Mouse (Mus musculus) lung, postnatal 0 days (tissue): ENCODE data around the gene Tmem178b. TPM values are rescaled to one million over a fixed set of nuclear protein-coding genes. Genes with fewer than 3 reads are reported as not detected.

Source experiments
- ATAC-seq: fragments of 200-750 bp; cut with Nextera tagmentation; 2 replicates; pipeline ENCODE4 v1.8.0; 2017; ENCODE audit warnings: moderate library complexity
- DNase-seq: peaks from one replicate; pipeline ENCODE4 v3.0.0-alpha.2; 2016; ENCODE audit warnings: low spot score
- H3K27ac ChIP-seq: fragments of 300-500 bp; sonication (generic); 2 replicates; pipeline ENCODE4 v1.5.1; 2014; ENCODE audit warnings: antibody characterized with exemption, mild to moderate bottlenecking, low read length, mixed read lengths
- H3K27me3 ChIP-seq: fragments of 300-500 bp; sonication (generic); replicated peaks from 2 replicates; pipeline ENCODE4 v1.6.1; 2014; ENCODE audit warnings: low read length, mixed read lengths; ENCODE audit not compliant: insufficient read depth
- H3K36me3 ChIP-seq: fragments of 300-500 bp; sonication (generic); 2 replicates; pipeline ENCODE4 v1.6.1; 2014; ENCODE audit warnings: low read length, mixed read lengths; ENCODE audit not compliant: insufficient read depth
- H3K4me1 ChIP-seq: fragments of 300-500 bp; sonication (generic); 2 replicates; pipeline ENCODE4 v1.6.1; 2014; ENCODE audit warnings: antibody characterized with exemption, low read depth, low read length, mixed read lengths; ENCODE audit not compliant: insufficient read depth
- H3K4me2 ChIP-seq: fragments of 300-500 bp; sonication (generic); replicated peaks from 2 replicates; pipeline ENCODE4 v1.6.1; 2014; ENCODE audit warnings: low read depth, mild to moderate bottlenecking, low read length, moderate library complexity, mixed read lengths
- H3K4me3 ChIP-seq: fragments of 300-500 bp; sonication (generic); 2 replicates; pipeline ENCODE4 v1.5.1; 2014; ENCODE audit warnings: low read depth, low read length
- H3K9ac ChIP-seq: fragments of 300-500 bp; sonication (generic); replicated peaks from 2 replicates; pipeline ENCODE4 v1.6.1; 2014; ENCODE audit warnings: low read depth, mild to moderate bottlenecking
- H3K9me3 ChIP-seq: fragments of 300-500 bp; sonication (generic); 2 replicates; pipeline ENCODE4 v1.6.1; 2016; ENCODE audit warnings: low read length, mixed read lengths
- CTCF ChIP-seq: IDR thresholded peaks from 2 replicates; pipeline ENCODE4 v1.5.1; 2016; ENCODE audit warnings: antibody characterized with exemption, mild to moderate bottlenecking
- EP300 ChIP-seq: IDR thresholded peaks from 2 replicates; pipeline ENCODE4 v1.6.1; 2016; ENCODE audit warnings: antibody characterized with exemption, mild to moderate bottlenecking, control low read depth
- WGBS: fragments of 180-500 bp; shearing (Covaris S2); extraction: QIAGEN DNeasy Blood & Tissue Kit; methylation state at CpG from one replicate; pipeline ENCODE4 v1.1.7; 2014; 5-methylcytosine and 5-hydroxymethylcytosine counted together
- polyA plus RNA-seq: library from polyadenylated mRNA; unstranded; fragments of >200 nt; fragmentation: Nextera tagmentation; extraction: Ambion mirVana; gene quantifications from 2 replicates; pipeline ENCODE4 v1.2.1, GENCODE M21; 2015

Tmem178b gene
- polyA plus RNA-seq, 1 experiment from 2014 or later: 0.10 TPM

- ATAC-seq (no peak), DNase-seq (peak; percentile 16)
- no peak overlapping the region for H3K27ac ChIP-seq
- TF ChIP-seq CTCF: peak; percentile 37
- TF ChIP-seq EP300: no peak
- H3K9me3 ChIP-seq: no peaks in the 10 kb centered on the region
- H3K27me3 ChIP-seq: peaks cover 37% of the 10 kb centered on the region
- H3K4me3 ChIP-seq: peak overlapping the region; percentile 40
- no peak overlapping the region for H3K9ac ChIP-seq
- no peaks in the 10 kb centered on the region for H3K36me3 ChIP-seq
- under 1% methylated on average over 28 of the region's 28 CpGs for WGBS
- H3K4me2 ChIP-seq: peak overlapping the region; percentile 75
- peaks cover 12% of the 10 kb centered on the region; the same call in 1 of the 2 replicates for H3K4me1 ChIP-seq
Measured at GRCm38 (mm10) chr6:39870271-39871135, 2.6 kb upstream of the Tmem178b start.

DNA sequence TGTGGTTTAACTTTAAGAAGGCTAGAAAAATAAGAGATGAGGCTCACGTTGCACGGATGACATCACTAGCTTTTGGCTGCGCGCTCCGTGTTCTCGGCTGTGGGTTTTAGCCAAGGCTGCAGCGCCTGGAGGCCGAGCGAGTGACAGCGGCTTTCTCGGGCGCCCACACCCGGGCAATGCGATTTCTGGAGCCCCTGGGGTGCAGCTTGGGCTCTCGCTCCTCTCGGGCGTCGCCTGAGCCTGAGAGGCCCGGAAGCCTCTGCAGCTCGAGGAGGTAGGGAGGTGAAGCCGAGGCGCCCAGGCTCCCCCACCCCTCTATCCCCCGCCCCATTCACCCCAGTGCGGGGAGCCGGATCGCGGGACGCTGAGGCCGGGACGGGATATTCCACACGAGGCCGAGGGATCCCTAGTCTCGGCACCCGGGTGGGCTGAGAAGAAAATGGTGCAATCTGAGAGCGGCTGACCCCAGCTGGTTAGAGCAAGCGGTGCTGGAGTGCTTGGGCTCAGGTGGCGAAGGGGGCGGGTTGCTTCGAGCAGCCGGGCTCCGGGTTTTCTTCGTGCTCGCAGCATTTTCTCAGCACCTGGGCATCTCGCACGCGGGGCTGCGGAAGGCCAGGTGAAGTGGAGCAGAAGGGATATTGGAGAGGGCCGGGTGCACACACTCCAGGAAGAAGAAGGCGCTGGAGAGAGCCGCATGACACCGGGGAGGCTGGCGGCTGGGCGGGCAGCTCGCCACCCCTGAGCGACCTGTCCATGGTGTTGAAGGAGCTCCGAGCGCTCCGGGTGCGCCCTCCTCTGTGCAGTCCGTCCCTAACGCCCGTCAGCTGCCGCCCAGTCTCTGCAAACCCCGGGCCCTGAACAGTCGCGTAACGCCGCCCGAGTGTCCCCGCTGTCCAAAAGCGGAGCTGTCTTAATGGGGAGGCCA, 1.4 kb upstream of the Tmem178b start:
- H3K4me3 ChIP-seq: peak overlapping the region; percentile 40
- peak overlapping the region; percentile 75 for H3K4me2 ChIP-seq
- H3K27me3 ChIP-seq: peaks cover 37% of the 10 kb centered on the region
- H3K9me3 ChIP-seq: no peaks in the 10 kb centered on the region
- ATAC-seq: peak; percentile 87
- TF ChIP-seq CTCF (no peak), EP300 (no peak)
- peak; percentile 56 for DNase-seq
- no peaks in the 10 kb centered on the region for H3K36me3 ChIP-seq
- peaks cover 12% of the 10 kb centered on the region; the same call in 1 of the 2 replicates for H3K4me1 ChIP-seq
- no peak overlapping the region for H3K27ac ChIP-seq
- under 1% methylated on average over 70 of the region's 71 CpGs for WGBS
- H3K9ac ChIP-seq: no peak overlapping the region

GRCm38 (mm10) chr6:39872306-39872900, 668 bp upstream of the Tmem178b start:
- Histone ChIP-seq H3K27ac (no peak overlapping the region), H3K9me3 (no peaks in the 10 kb centered on the region), H3K9ac (no peak overlapping the region), H3K4me2 (peak overlapping the region; percentile 75), H3K27me3 (peaks cover 37% of the 10 kb centered on the region), H3K4me3 (peak overlapping the region; percentile 40), H3K36me3 (no peaks in the 10 kb centered on the region), H3K4me1 (peaks cover 12% of the 10 kb centered on the region; the same call in 1 of the 2 replicates)
- no peak for TF ChIP-seq EP300
- no peak for TF ChIP-seq CTCF
- WGBS: 1% methylated on average over 39 of the region's 39 CpGs
- ATAC-seq (0 out of 2 replicates have a peak, but pooled peaks have one; percentile 9), DNase-seq (no peak)

DNA sequence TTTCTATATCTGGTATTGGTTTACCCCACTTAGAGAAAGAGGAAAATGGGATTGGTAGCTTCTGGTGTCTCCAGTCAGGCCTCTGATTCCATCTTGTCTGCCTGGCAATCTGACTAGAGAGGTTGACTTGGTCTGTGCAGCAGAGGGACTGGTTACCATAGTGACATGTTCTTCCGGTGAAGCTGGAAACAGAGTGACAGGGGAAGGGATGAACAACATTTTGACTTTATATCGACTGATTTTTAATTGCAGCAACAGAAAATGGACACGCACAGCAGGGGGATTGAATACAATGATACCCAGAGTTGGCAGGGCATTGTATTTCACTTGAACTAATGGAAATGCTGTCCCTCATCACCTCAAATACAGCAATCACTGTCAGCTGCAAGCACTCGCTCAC, 2.1 kb downstream of the Tmem178b start:
- peaks cover 37% of the 10 kb centered on the region for H3K27me3 ChIP-seq
- 47% methylated on average over 4 of the region's 4 CpGs for WGBS
- H3K9me3 ChIP-seq: no peaks in the 10 kb centered on the region
- ATAC-seq (no peak), DNase-seq (no peak)
- no peak overlapping the region for H3K4me2 ChIP-seq
- no peak overlapping the region for H3K4me3 ChIP-seq
- H3K4me1 ChIP-seq: peaks cover 12% of the 10 kb centered on the region; the same call in 1 of the 2 replicates
- TF ChIP-seq EP300 (no peak), CTCF (no peak)
- H3K36me3 ChIP-seq: no peaks in the 10 kb centered on the region
- no peak overlapping the region for H3K9ac ChIP-seq
- no peak overlapping the region for H3K27ac ChIP-seq

DNA sequence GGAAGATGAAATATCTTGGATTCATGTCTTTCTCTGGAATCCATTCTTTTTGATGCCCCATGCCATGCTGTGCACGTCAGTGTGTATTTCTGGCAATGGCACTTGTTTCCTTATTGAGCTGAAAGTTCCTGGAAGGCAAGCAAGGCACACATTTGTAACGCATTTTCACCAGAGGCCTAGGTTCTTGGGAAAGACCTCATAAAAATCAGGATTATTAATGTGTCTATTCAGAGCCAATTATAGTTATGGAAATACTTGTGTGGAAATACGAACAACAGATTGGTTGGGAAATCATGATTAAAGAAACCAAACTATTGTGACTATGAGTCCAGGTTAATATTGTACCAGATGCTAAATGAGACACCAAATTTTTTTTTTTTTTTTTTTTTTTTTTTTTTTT, 3.4 kb downstream of the Tmem178b start:
- Histone ChIP-seq H3K27ac (no peak overlapping the region), H3K9ac (no peak overlapping the region), H3K9me3 (no peaks in the 10 kb centered on the region), H3K4me1 (peaks cover 10% of the 10 kb centered on the region; the same call in 1 of the 2 replicates), H3K36me3 (no peaks in the 10 kb centered on the region), H3K27me3 (peaks cover 31% of the 10 kb centered on the region), H3K4me3 (no peak overlapping the region), H3K4me2 (no peak overlapping the region)
- ATAC-seq (no peak), DNase-seq (no peak)
- TF ChIP-seq CTCF (no peak), EP300 (no peak)
- WGBS: 73% methylated on average over 3 of the region's 3 CpGs
